Mouse (Mus musculus): ENCODE measurements around the gene Mfap3.

GRCm38 (mm10) chr11:57521206-57521605 is 2.7 kb downstream of the Mfap3 start:
- TF ChIP-seq CTCF (IDR thresholded peaks at IDR 0.05; ENCODE audit: control insufficient read depth, insufficient read depth, insufficient replicate concordance, low read depth, low read length) (no peak), POLR2A (IDR thresholded peaks at IDR 0.05; ENCODE audit: control insufficient read depth, low read depth, low read length) (no peak)
